Comparison of ENCODE assay signal across 9 mouse cellular contexts in the genomic region with DNA sequence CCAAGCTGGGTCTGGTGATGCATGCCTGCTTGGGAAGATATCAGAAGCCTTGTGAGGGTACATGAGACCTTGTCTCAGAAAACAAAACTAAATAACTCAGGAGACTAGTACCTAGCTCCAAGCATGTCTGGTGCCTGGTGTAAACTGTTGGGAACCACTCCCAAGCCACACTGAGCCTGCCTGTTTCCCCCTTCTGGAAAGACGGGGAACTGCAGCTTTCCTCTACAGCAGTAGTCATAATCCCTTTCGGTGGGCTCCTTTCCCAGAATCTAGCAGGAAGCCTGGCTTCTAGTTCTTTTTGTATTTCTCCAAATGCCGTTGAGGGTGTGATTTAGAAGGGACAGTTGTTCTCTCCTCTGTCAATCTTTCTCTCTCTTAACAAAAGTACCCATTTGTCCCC. TPM values are rescaled to one million over a fixed set of nuclear protein-coding genes. Genes with fewer than 3 reads are reported as not detected.
DNase-seq lines count a peak whose midpoint lies in the region; ATAC-seq lines count a peak whose summit lies in the region.
"Had no signal": no experiment of that assay in that cellular context is flagged by ENCODE, and none has a peak within 500 bp of the region (broad histone marks: within the 10 kb centered on the region; RNA-seq: fewer than 3 reads in every experiment).

No protein-coding gene starts in this region.

- H3K36me3 ChIP-seq in hindbrain, embryonic 10.5 days: no peaks in the 10 kb centered on the region
- H3K36me3 ChIP-seq in hindbrain, embryonic 13.5 days: no peaks in the 10 kb centered on the region

- 33% methylated on average over 3 of the region's 3 CpGs for WGBS in hindbrain, embryonic 10.5 days
- WGBS in hindbrain, embryonic 13.5 days: 19% methylated on average over 3 of the region's 3 CpGs

- no peak for ATAC-seq in hindbrain, embryonic 13.5 days (ENCODE audit: low FRiP score)

- intact Hi-C loops in heart, postnatal 36 days (cut with DNase I): loop anchor here (1.0 to 2.0 kb wide), 2 partner anchors 67 to 107 kb away; no protein-coding TSS in a partner anchor

- no peak overlapping the region for H3K4me3 ChIP-seq in hindbrain, embryonic 10.5 days
- no peak overlapping the region for H3K4me3 ChIP-seq in hindbrain, embryonic 13.5 days

- H3K9ac ChIP-seq in hindbrain, embryonic 13.5 days: no peak overlapping the region

- no peak overlapping the region for H3K4me2 ChIP-seq in hindbrain, embryonic 13.5 days

- H3K9me3 ChIP-seq in hindbrain, embryonic 10.5 days: no peaks in the 10 kb centered on the region
- H3K9me3 ChIP-seq in hindbrain, embryonic 13.5 days: no peaks in the 10 kb centered on the region

- peaks cover 18% of the 10 kb centered on the region for H3K4me1 ChIP-seq in hindbrain, embryonic 10.5 days (replicated peaks)
- peaks cover 12% of the 10 kb centered on the region for H3K4me1 ChIP-seq in hindbrain, embryonic 13.5 days (replicated peaks)

- DNase-seq in hindbrain, embryonic 10.5 days (ENCODE audit: low spot score): peak; percentile 61
- DNase-seq in urinary bladder, postnatal 14 days (ENCODE audit: low spot score): peak; percentile 74
- no peak for DNase-seq in urinary bladder, adult 2 months (ENCODE audit: low spot score)
- DNase-seq in cerebellum, adult 8-10 months: peak; percentile 36
- DNase-seq in heart, postnatal 36 days: peak; percentile 59 to 67
- DNase-seq in lung, postnatal 25 days (ENCODE audit: low spot score): peak; percentile 65
- DNase-seq in thymus, postnatal 14 days: peak; percentile 57

- no peak overlapping the region for H3K27ac ChIP-seq in hindbrain, embryonic 10.5 days
- no peak overlapping the region for H3K27ac ChIP-seq in hindbrain, embryonic 13.5 days

- peaks cover 70% of the 10 kb centered on the region for H3K27me3 ChIP-seq in hindbrain, embryonic 10.5 days (ENCODE audit: insufficient read depth, poor library complexity, severe bottlenecking)
- peaks cover 76% of the 10 kb centered on the region for H3K27me3 ChIP-seq in hindbrain, embryonic 13.5 days

RNA-seq across cellular contexts. Expression of gene Isl2, which starts 2.6 kb away (rescaled TPM):
- polyA plus RNA-seq in hindbrain, embryonic 10.5 days (2016; fragmentation: Nextera tagmentation; extraction: Ambion mirVana): 15.7 and 19.1 TPM in 2 replicates
- 11.3 and 12.2 TPM in 2 replicates for polyA plus RNA-seq in hindbrain, embryonic 13.5 days (2015; fragmentation: Nextera tagmentation; extraction: Ambion mirVana)
- polyA plus RNA-seq in urinary bladder, adult 2 months (2012; rRNA removed): 0.32 and 0.37 TPM in 2 replicates
- under 1 TPM in 1 of 2 experiments, not detected in 1; 0.27 TPM for total RNA-seq in heart, postnatal 36 days (2021)
- total RNA-seq: layer of hippocampus, postnatal 25 days had no signal

RNA-seq across cellular contexts. Expression of gene Etfa, which starts 23.9 kb away (rescaled TPM):
- polyA plus RNA-seq in hindbrain, embryonic 10.5 days (2016; fragmentation: Nextera tagmentation; extraction: Ambion mirVana): 122 and 135 TPM in 2 replicates
- 95.5 and 104 TPM in 2 replicates for polyA plus RNA-seq in hindbrain, embryonic 13.5 days (2015; fragmentation: Nextera tagmentation; extraction: Ambion mirVana)
- 93.4 and 107 TPM in 2 replicates for polyA plus RNA-seq in urinary bladder, adult 2 months (2012; rRNA removed)
- 100 to 1,000 TPM; 924 to 965 TPM for total RNA-seq in heart, postnatal 36 days (2021)
